Mouse (Mus musculus) heart, postnatal 0 days (tissue): ENCODE measurements around the gene Galnt10.

Experiments
- CTCF ChIP-seq: IDR thresholded peaks from 2 replicates; pipeline ENCODE4 v1.5.1; 2016; ENCODE audit warnings: antibody characterized with exemption, control low read depth, low read depth
- EP300 ChIP-seq: IDR thresholded peaks from 2 replicates; pipeline ENCODE4 v1.6.1; 2016; ENCODE audit warnings: antibody characterized with exemption, low read depth

DNA sequence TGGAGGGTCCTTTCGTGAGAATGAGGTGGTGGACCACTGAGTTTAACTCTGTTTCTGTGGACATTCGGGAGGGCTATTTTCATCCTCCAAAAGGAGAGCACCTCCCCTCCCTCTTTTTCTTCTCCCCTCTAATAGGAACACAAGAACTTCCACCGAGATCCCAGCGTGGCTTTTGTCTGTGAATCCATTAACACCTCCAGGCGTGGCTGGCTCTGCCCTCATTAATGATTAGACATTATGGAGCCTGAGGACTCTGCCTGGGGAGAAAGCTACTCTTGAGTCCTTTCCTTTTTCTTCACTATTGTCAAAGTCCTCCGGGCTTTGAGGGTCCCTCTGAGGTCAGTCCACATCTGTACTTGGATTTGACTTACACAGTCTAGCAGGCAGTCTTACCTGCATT lies 121.9 kb downstream of the Galnt10 start:
- TF ChIP-seq CTCF (no peak), EP300 (no peak)
